Mouse (Mus musculus): Measurements from ENCODE around the gene Pm20d1. TPM values are rescaled to one million over a fixed set of nuclear protein-coding genes. Genes with fewer than 3 reads are reported as not detected.

Pm20d1 gene
- total and polyA plus RNA-seq, 2 experiments from 2014 or later, result 3.5 to 6.4 TPM

GRCm38 (mm10) chr1:131759667-131760427, 37.3 kb upstream of the Pm20d1 start:
- 61% methylated on average over 9 of the region's 9 CpGs for WGBS
- Histone ChIP-seq H3K27ac (ENCODE audit: low read depth) (no peak overlapping the region), H3K9ac (replicated peaks; ENCODE audit: low read depth, low read length) (no peak overlapping the region)

GRCm38 (mm10) chr1:131760428-131760820, 36.8 kb upstream of the Pm20d1 start:
- Histone ChIP-seq H3K4me3 (ENCODE audit: low read depth, low read length) (no peak overlapping the region), H3K27me3 (ENCODE audit: control insufficient read depth, insufficient read depth, low read length) (no peaks in the 10 kb centered on the region), H3K4me1 (ENCODE audit: control insufficient read depth, insufficient read depth) (peaks cover under 1% of the 10 kb centered on the region), H3K9ac (replicated peaks; ENCODE audit: low read depth, low read length) (no peak overlapping the region), H3K36me3 (replicated peaks; ENCODE audit: control insufficient read depth, insufficient read depth, low read length) (no peaks in the 10 kb centered on the region), H3K27ac (ENCODE audit: low read depth) (no peak overlapping the region), H3K4me2 (ENCODE audit: low read depth, low read length) (no peak overlapping the region), H3K9me3 (replicated peaks; ENCODE audit: control insufficient read depth, low read length) (no peaks in the 10 kb centered on the region)
- DNase-seq (ENCODE audit: low spot score), result no peak
- WGBS, result 80% methylated on average over 3 of the region's 3 CpGs
- TF ChIP-seq EP300 (IDR thresholded peaks at IDR 0.05; ENCODE audit: low read depth) (no peak), CTCF (IDR thresholded peaks at IDR 0.05; ENCODE audit: low read depth) (no peak)
- ATAC-seq (ENCODE audit: insufficient read depth, low read depth), result no peak

More at GRCm38 (mm10) chr1:131759667-131760427, 37.3 kb upstream of the Pm20d1 start:
- DNase-seq (ENCODE audit: low spot score) (no peak), ATAC-seq (ENCODE audit: insufficient read depth, low read depth) (no peak; the same call in 1 of the 2 replicates)
- H3K36me3 ChIP-seq (replicated peaks; ENCODE audit: control insufficient read depth, insufficient read depth, low read length), result no peaks in the 10 kb centered on the region
- no peaks in the 10 kb centered on the region for H3K27me3 ChIP-seq (ENCODE audit: control insufficient read depth, insufficient read depth, low read length)
- peaks cover 7% of the 10 kb centered on the region for H3K4me1 ChIP-seq (ENCODE audit: control insufficient read depth, insufficient read depth)
- no peaks in the 10 kb centered on the region for H3K9me3 ChIP-seq (replicated peaks; ENCODE audit: control insufficient read depth, low read length)
- no peak overlapping the region for H3K4me3 ChIP-seq (ENCODE audit: low read depth, low read length)
- no peak for TF ChIP-seq CTCF (IDR thresholded peaks at IDR 0.05; ENCODE audit: low read depth)
- H3K4me2 ChIP-seq (ENCODE audit: low read depth, low read length), result no peak overlapping the region

DNA sequence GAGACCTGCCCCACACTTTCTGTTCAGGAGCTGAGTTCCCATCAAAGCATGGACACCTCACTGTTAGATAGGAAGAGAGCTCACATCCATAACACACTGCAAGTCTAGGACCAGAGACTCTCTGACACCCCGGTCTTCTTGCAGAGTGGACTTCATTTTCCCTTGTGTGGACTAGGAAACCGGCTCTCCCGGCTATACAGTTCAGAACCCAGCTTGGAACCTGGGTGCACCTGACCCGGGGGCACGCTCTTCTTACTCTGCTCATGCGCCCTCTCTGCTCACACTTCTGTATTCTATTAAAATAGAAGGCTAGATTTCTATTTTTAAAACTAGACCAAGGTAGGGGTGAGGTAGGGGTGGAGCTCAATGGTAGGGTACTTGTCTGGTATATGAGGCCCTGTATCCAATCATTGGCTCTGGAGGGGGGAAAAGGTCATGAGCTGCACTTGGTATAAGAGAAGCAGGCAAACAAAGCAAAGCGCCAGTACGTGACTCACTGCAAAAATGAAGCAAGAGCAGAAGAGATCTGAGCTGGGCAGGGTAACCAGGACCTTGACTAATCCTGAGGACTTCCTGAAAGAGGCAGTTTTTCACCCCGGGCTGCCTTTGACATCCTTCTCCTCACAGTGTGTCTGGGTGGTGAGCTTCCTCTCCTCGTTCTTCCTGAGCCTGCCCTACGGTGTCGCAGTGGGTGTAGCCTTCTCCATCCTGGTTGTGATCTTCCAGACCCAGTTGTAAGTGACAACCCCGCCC, 35.9 kb upstream of the Pm20d1 start:
- no peak overlapping the region for H3K27ac ChIP-seq (ENCODE audit: low read depth)
- ATAC-seq (ENCODE audit: insufficient read depth, low read depth) (no peak), DNase-seq (ENCODE audit: low spot score) (no peak)
- TF ChIP-seq CTCF (IDR thresholded peaks at IDR 0.05; ENCODE audit: low read depth) (no peak), EP300 (IDR thresholded peaks at IDR 0.05; ENCODE audit: low read depth) (no peak)
- 68% methylated on average over 13 of the region's 13 CpGs for WGBS
- H3K36me3 ChIP-seq (replicated peaks; ENCODE audit: control insufficient read depth, insufficient read depth, low read length), result no peaks in the 10 kb centered on the region
- no peaks in the 10 kb centered on the region for H3K9me3 ChIP-seq (replicated peaks; ENCODE audit: control insufficient read depth, low read length)
- H3K9ac ChIP-seq (replicated peaks; ENCODE audit: low read depth, low read length), result no peak overlapping the region
- H3K4me2 ChIP-seq (ENCODE audit: low read depth, low read length), result no peak overlapping the region
- H3K4me1 ChIP-seq (ENCODE audit: control insufficient read depth, insufficient read depth), result no peaks in the 10 kb centered on the region
- H3K27me3 ChIP-seq (ENCODE audit: control insufficient read depth, insufficient read depth, low read length), result no peaks in the 10 kb centered on the region
- H3K4me3 ChIP-seq (ENCODE audit: low read depth, low read length), result no peak overlapping the region

DNA sequence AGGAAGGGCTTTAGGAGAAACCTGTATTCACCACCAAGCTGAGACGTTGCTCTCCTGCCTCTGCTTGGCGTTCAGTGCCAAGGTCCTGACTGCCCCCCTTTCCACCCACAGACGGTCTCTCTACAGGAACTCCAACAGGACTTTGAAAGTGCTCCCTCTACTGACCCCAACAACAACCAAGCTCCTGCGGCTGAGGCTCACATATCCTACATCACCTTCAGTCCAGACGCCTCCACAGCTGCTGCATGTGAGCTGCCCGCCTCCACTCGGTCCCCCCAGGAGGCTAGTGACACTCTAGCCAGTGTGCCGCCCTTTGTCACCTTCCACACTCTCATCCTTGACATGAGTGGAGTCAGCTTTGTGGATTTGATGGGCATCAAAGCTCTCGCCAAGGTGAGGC, 33.5 kb upstream of the Pm20d1 start:
- H3K9ac ChIP-seq (replicated peaks; ENCODE audit: low read depth, low read length), result no peak overlapping the region
- no peak; the same call in 1 of the 2 replicates for TF ChIP-seq CTCF (IDR thresholded peaks at IDR 0.05; ENCODE audit: low read depth)
- TF ChIP-seq EP300 (IDR thresholded peaks at IDR 0.05; ENCODE audit: low read depth), result no peak
- H3K9me3 ChIP-seq (replicated peaks; ENCODE audit: control insufficient read depth, low read length), result no peaks in the 10 kb centered on the region
- ATAC-seq (ENCODE audit: insufficient read depth, low read depth) (no peak), DNase-seq (ENCODE audit: low spot score) (no peak)
- H3K27ac ChIP-seq (ENCODE audit: low read depth), result no peak overlapping the region
- no peaks in the 10 kb centered on the region for H3K27me3 ChIP-seq (ENCODE audit: control insufficient read depth, insufficient read depth, low read length)
- no peak overlapping the region for H3K4me2 ChIP-seq (ENCODE audit: low read depth, low read length)
- H3K4me1 ChIP-seq (ENCODE audit: control insufficient read depth, insufficient read depth), result no peaks in the 10 kb centered on the region
- no peaks in the 10 kb centered on the region for H3K36me3 ChIP-seq (replicated peaks; ENCODE audit: control insufficient read depth, insufficient read depth, low read length)
- H3K4me3 ChIP-seq (ENCODE audit: low read depth, low read length), result no peak overlapping the region
- 47% methylated on average over 9 of the region's 9 CpGs for WGBS

DNA sequence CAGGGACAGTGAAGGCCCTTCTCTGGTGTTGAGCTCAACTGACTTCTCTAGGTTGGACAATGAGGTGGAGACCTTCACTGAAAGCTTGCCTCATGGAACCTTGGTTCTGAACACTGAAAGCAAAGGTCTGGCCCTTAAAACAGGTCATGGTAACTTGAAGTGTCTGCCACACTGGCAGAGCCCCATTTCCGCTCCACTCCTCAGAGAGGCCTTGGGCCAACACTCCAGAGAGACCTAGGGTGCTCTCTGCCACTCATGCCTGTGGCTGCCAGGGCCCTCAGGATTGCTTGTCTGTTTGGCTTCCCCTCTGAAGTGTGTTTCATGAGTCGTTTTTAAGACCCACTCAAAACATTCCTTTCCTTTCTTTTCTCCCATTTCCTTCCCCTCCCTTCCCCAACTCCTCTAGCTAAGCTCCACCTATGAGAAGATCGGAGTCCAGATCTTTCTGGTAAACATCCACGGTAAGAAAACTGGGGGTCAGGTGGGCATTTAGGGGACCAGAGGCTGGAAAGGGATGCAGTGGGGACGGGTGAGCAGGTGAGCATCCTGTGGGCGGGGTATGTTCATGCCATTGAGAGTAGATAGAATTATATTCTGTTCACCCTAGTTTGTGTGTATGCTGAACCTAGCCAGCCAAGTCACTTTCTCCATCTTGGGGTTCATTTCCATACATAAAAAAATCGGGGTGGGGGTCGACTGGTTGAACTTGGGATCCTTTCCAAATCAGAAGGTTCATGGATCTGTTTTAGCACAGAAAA, 32.4 kb upstream of the Pm20d1 start:
- no peak for DNase-seq (ENCODE audit: low spot score)
- Histone ChIP-seq H3K27ac (ENCODE audit: low read depth) (no peak overlapping the region), H3K36me3 (replicated peaks; ENCODE audit: control insufficient read depth, insufficient read depth, low read length) (no peaks in the 10 kb centered on the region), H3K27me3 (ENCODE audit: control insufficient read depth, insufficient read depth, low read length) (no peaks in the 10 kb centered on the region), H3K9ac (replicated peaks; ENCODE audit: low read depth, low read length) (no peak overlapping the region), H3K4me1 (ENCODE audit: control insufficient read depth, insufficient read depth) (no peaks in the 10 kb centered on the region), H3K4me2 (ENCODE audit: low read depth, low read length) (no peak overlapping the region), H3K9me3 (replicated peaks; ENCODE audit: control insufficient read depth, low read length) (no peaks in the 10 kb centered on the region), H3K4me3 (ENCODE audit: low read depth, low read length) (no peak overlapping the region)
- TF ChIP-seq EP300 (IDR thresholded peaks at IDR 0.05; ENCODE audit: low read depth), result no peak
- no peak for TF ChIP-seq CTCF (IDR thresholded peaks at IDR 0.05; ENCODE audit: low read depth)
- 52% methylated on average over 8 of the region's 8 CpGs for WGBS
- no peak for ATAC-seq (ENCODE audit: insufficient read depth, low read depth)

Measured in heart, postnatal 0 days (tissue).